Mouse (Mus musculus) thymus, postnatal 0 days (tissue): ENCODE measurements around the gene Tmsb15b2. TPM values are rescaled to one million over a fixed set of nuclear protein-coding genes. Genes with fewer than 3 reads are reported as not detected.

Experiments used
- polyA plus RNA-seq: library from polyadenylated mRNA; unstranded; fragments of >200 nt; fragmentation: Nextera tagmentation; extraction: Ambion mirVana; gene quantifications from 2 replicates; pipeline ENCODE4 v1.2.1, GENCODE M21; 2015

The Tmsb15b2 gene
- polyA plus RNA-seq, 1 experiment from 2014 or later = 61.3 TPM

Other genes starting within 250 kb of the Tmsb15b2 start
- gene Morf4l2, start 231.8 kb downstream of the Tmsb15b2 start, polyA plus RNA-seq = 243 and 259 TPM in 2 replicates
- gene Glra4, start 195.4 kb downstream of the Tmsb15b2 start, polyA plus RNA-seq = not detected in 2 replicates
- gene Plp1, start 152.8 kb downstream of the Tmsb15b2 start, polyA plus RNA-seq = 0.73 and 0.75 TPM in 2 replicates
- gene Rab9b, start 106.7 kb downstream of the Tmsb15b2 start, polyA plus RNA-seq = not detected in 2 replicates
- gene H2bfm, start 48.2 kb downstream of the Tmsb15b2 start, polyA plus RNA-seq = not detected in 2 replicates
- 4.0 and 9.2 TPM in 2 replicates for gene Tmsb15l, start 1.4 kb upstream of the Tmsb15b2 start, polyA plus RNA-seq
- gene Tmsb15b1, start 1.4 kb upstream of the Tmsb15b2 start, polyA plus RNA-seq = 47.4 and 55.3 TPM in 2 replicates
- 2.7 and 3.5 TPM in 2 replicates for gene Zcchc18, start 17.7 kb upstream of the Tmsb15b2 start, polyA plus RNA-seq
- 12.1 and 12.3 TPM in 2 replicates for gene Slc25a53, start 62.8 kb upstream of the Tmsb15b2 start, polyA plus RNA-seq
- gene Fam199x, start 74.1 kb upstream of the Tmsb15b2 start, polyA plus RNA-seq = 3.7 and 4.0 TPM in 2 replicates
- gene Esx1, start 146.6 kb upstream of the Tmsb15b2 start, polyA plus RNA-seq = 0.09 TPM in 1 of 2 replicates, not detected in the other